Mouse (Mus musculus) heart, embryonic 15.5 days (tissue): ENCODE data around the gene Suclg2. TPM values are rescaled to one million over a fixed set of nuclear protein-coding genes. Genes with fewer than 3 reads are reported as not detected.

Source experiments
- ATAC-seq: fragments of 200-750 bp; cut with Nextera tagmentation; replicated peaks from 2 replicates; pipeline ENCODE4 v1.8.0; 2017; ENCODE audit warnings: low read depth, moderate TSS enrichment; ENCODE audit not compliant: insufficient number of reproducible peaks, insufficient read depth, low FRiP score
- H3K27ac ChIP-seq: fragments of 300-500 bp; sonication (generic); 2 replicates; pipeline ENCODE4 v1.5.1; 2015; ENCODE audit warnings: mild to moderate bottlenecking, inconsistent platforms
- H3K27me3 ChIP-seq: fragments of 300-500 bp; sonication (generic); 2 replicates; pipeline ENCODE4 v1.6.1; 2015; ENCODE audit warnings: inconsistent platforms
- H3K36me3 ChIP-seq: fragments of 300-500 bp; sonication (generic); 2 replicates; pipeline ENCODE4 v1.6.1; 2015; ENCODE audit warnings: mild to moderate bottlenecking, inconsistent platforms
- H3K4me1 ChIP-seq: fragments of 300-500 bp; sonication (generic); replicated peaks from 2 replicates; pipeline ENCODE4 v1.6.1; 2015; ENCODE audit warnings: inconsistent platforms
- H3K4me2 ChIP-seq: fragments of 300-500 bp; sonication (generic); 2 replicates; pipeline ENCODE4 v1.6.1; 2015; ENCODE audit warnings: inconsistent platforms, mild to moderate bottlenecking, moderate library complexity
- H3K4me3 ChIP-seq: fragments of 300-500 bp; sonication (generic); 2 replicates; pipeline ENCODE4 v1.5.1; 2015; ENCODE audit warnings: mild to moderate bottlenecking, inconsistent platforms
- H3K9ac ChIP-seq: fragments of 300-500 bp; sonication (generic); 2 replicates; pipeline ENCODE4 v1.6.1; 2015; ENCODE audit warnings: mild to moderate bottlenecking, inconsistent platforms
- H3K9me3 ChIP-seq: fragments of 300-500 bp; sonication (generic); replicated peaks from 2 replicates; pipeline ENCODE4 v1.6.1; 2016; ENCODE audit warnings: inconsistent platforms
- WGBS: fragments of 180-500 bp; shearing (Covaris S2); methylation state at CpG from one replicate; pipeline ENCODE4 v1.1.7; 2015; ENCODE audit warnings: mixed read lengths; 5-methylcytosine and 5-hydroxymethylcytosine counted together
- polyA plus RNA-seq: library from polyadenylated mRNA; unstranded; fragments of >200 nt; fragmentation: Nextera tagmentation; extraction: Ambion mirVana; gene quantifications from 2 replicates; pipeline ENCODE4 v1.2.1, GENCODE M21; 2015

Gene Suclg2
- polyA plus RNA-seq, 1 experiment from 2014 or later: 103 TPM

GRCm38 (mm10) chr6:95556320-95556719 lies 162.3 kb downstream of the Suclg2 start:
- peaks cover 3% of the 10 kb centered on the region; the same call in 1 of the 2 replicates for H3K4me1 ChIP-seq
- H3K36me3 ChIP-seq: no peaks in the 10 kb centered on the region
- ATAC-seq: no peak
- WGBS: 84% methylated on average over 6 of the region's 6 CpGs
- no peak overlapping the region for H3K27ac ChIP-seq
- H3K9me3 ChIP-seq: no peaks in the 10 kb centered on the region
- no peaks in the 10 kb centered on the region for H3K27me3 ChIP-seq
- H3K9ac ChIP-seq: no peak overlapping the region
- no peak overlapping the region for H3K4me2 ChIP-seq
- H3K4me3 ChIP-seq: no peak overlapping the region

- Histone ChIP-seq H3K9ac (no peak overlapping the region), H3K36me3 (no peaks in the 10 kb centered on the region), H3K27me3 (no peaks in the 10 kb centered on the region), H3K4me3 (no peak overlapping the region), H3K27ac (no peak overlapping the region), H3K4me1 (peaks cover 6% of the 10 kb centered on the region; the same call in 1 of the 2 replicates), H3K9me3 (no peaks in the 10 kb centered on the region), H3K4me2 (no peak overlapping the region)
- 41% methylated on average over 6 of the region's 6 CpGs for WGBS
- ATAC-seq: no peak
Measured at GRCm38 (mm10) chr6:95552339-95552950, 166.2 kb downstream of the Suclg2 start.

GRCm38 (mm10) chr6:95551000-95551399 lies 167.6 kb downstream of the Suclg2 start:
- ATAC-seq: no peak
- H3K4me2 ChIP-seq: no peak overlapping the region
- H3K27me3 ChIP-seq: no peaks in the 10 kb centered on the region
- no peak overlapping the region for H3K4me3 ChIP-seq
- 59% methylated on average over 4 of the region's 4 CpGs for WGBS
- H3K4me1 ChIP-seq: peaks cover 6% of the 10 kb centered on the region; the same call in 1 of the 2 replicates
- H3K9ac ChIP-seq: no peak overlapping the region
- no peaks in the 10 kb centered on the region for H3K36me3 ChIP-seq
- H3K9me3 ChIP-seq: no peaks in the 10 kb centered on the region
- H3K27ac ChIP-seq: no peak overlapping the region

- 87% methylated on average over 7 of the region's 7 CpGs for WGBS
- Histone ChIP-seq H3K4me2 (no peak overlapping the region), H3K27ac (no peak overlapping the region), H3K4me3 (no peak overlapping the region), H3K9me3 (no peaks in the 10 kb centered on the region), H3K27me3 (no peaks in the 10 kb centered on the region), H3K36me3 (no peaks in the 10 kb centered on the region), H3K4me1 (0 out of 2 replicates have a peak, but pooled peaks cover 6% of the 10 kb centered on the region), H3K9ac (no peak overlapping the region)
- ATAC-seq: no peak
Measured at GRCm38 (mm10) chr6:95546189-95546832, 172.3 kb downstream of the Suclg2 start.

GRCm38 (mm10) chr6:95545714-95546113 lies 172.9 kb downstream of the Suclg2 start:
- no peak overlapping the region for H3K9ac ChIP-seq
- H3K4me3 ChIP-seq: no peak overlapping the region
- no peak overlapping the region for H3K4me2 ChIP-seq
- no peak for ATAC-seq
- no peaks in the 10 kb centered on the region for H3K36me3 ChIP-seq
- H3K9me3 ChIP-seq: no peaks in the 10 kb centered on the region
- H3K27me3 ChIP-seq: no peaks in the 10 kb centered on the region
- H3K4me1 ChIP-seq: 0 out of 2 replicates have a peak, but pooled peaks cover 6% of the 10 kb centered on the region
- H3K27ac ChIP-seq: no peak overlapping the region

GRCm38 (mm10) chr6:95545296-95545695 lies 173.3 kb downstream of the Suclg2 start:
- Histone ChIP-seq H3K4me3 (no peak overlapping the region), H3K27ac (no peak overlapping the region), H3K36me3 (no peaks in the 10 kb centered on the region), H3K4me1 (0 out of 2 replicates have a peak, but pooled peaks cover 6% of the 10 kb centered on the region), H3K27me3 (no peaks in the 10 kb centered on the region), H3K9me3 (no peaks in the 10 kb centered on the region), H3K9ac (no peak overlapping the region), H3K4me2 (no peak overlapping the region)
- 56% methylated on average over 3 of the region's 3 CpGs for WGBS
- no peak for ATAC-seq

GRCm38 (mm10) chr6:95535191-95535590 lies 183.4 kb downstream of the Suclg2 start:
- no peaks in the 10 kb centered on the region for H3K4me1 ChIP-seq
- no peaks in the 10 kb centered on the region for H3K9me3 ChIP-seq
- ATAC-seq: no peak
- 87% methylated on average over 3 of the region's 3 CpGs for WGBS
- no peak overlapping the region for H3K27ac ChIP-seq
- no peak overlapping the region for H3K9ac ChIP-seq
- no peaks in the 10 kb centered on the region for H3K27me3 ChIP-seq
- no peaks in the 10 kb centered on the region for H3K36me3 ChIP-seq
- H3K4me3 ChIP-seq: no peak overlapping the region
- no peak overlapping the region for H3K4me2 ChIP-seq

GRCm38 (mm10) chr6:95519846-95520245 lies 198.8 kb downstream of the Suclg2 start:
- Histone ChIP-seq H3K27ac (no peak overlapping the region), H3K27me3 (no peaks in the 10 kb centered on the region), H3K9me3 (no peaks in the 10 kb centered on the region), H3K4me2 (no peak overlapping the region), H3K4me3 (no peak overlapping the region), H3K36me3 (no peaks in the 10 kb centered on the region), H3K4me1 (no peaks in the 10 kb centered on the region), H3K9ac (no peak overlapping the region)
- no peak for ATAC-seq
- 27% methylated on average over 2 of the region's 2 CpGs for WGBS

GRCm38 (mm10) chr6:95518406-95518805 lies 200.2 kb downstream of the Suclg2 start:
- Histone ChIP-seq H3K27ac (no peak overlapping the region), H3K27me3 (no peaks in the 10 kb centered on the region), H3K36me3 (no peaks in the 10 kb centered on the region), H3K9ac (no peak overlapping the region), H3K9me3 (no peaks in the 10 kb centered on the region), H3K4me1 (no peaks in the 10 kb centered on the region), H3K4me3 (no peak overlapping the region), H3K4me2 (no peak overlapping the region)
- ATAC-seq: no peak
- WGBS: 76% methylated on average over 2 of the region's 2 CpGs

- Histone ChIP-seq H3K9me3 (no peaks in the 10 kb centered on the region), H3K27ac (no peak overlapping the region), H3K4me3 (no peak overlapping the region), H3K27me3 (no peaks in the 10 kb centered on the region), H3K4me2 (no peak overlapping the region), H3K9ac (no peak overlapping the region), H3K36me3 (no peaks in the 10 kb centered on the region), H3K4me1 (no peaks in the 10 kb centered on the region)
- no peak for ATAC-seq
- 81% methylated on average over 5 of the region's 5 CpGs for WGBS
Measured at GRCm38 (mm10) chr6:95515721-95516120, 202.9 kb downstream of the Suclg2 start.

GRCm38 (mm10) chr6:95514726-95515125 lies 203.9 kb downstream of the Suclg2 start:
- no peak for ATAC-seq
- Histone ChIP-seq H3K36me3 (no peaks in the 10 kb centered on the region), H3K4me3 (no peak overlapping the region), H3K4me2 (no peak overlapping the region), H3K27me3 (no peaks in the 10 kb centered on the region), H3K9me3 (no peaks in the 10 kb centered on the region), H3K9ac (no peak overlapping the region), H3K4me1 (no peaks in the 10 kb centered on the region), H3K27ac (no peak overlapping the region)
- 84% methylated on average over 10 of the region's 10 CpGs for WGBS

- Histone ChIP-seq H3K27ac (no peak overlapping the region), H3K9me3 (peaks cover 4% of the 10 kb centered on the region), H3K36me3 (no peaks in the 10 kb centered on the region), H3K4me2 (no peak overlapping the region), H3K4me1 (no peaks in the 10 kb centered on the region), H3K27me3 (no peaks in the 10 kb centered on the region), H3K9ac (no peak overlapping the region), H3K4me3 (no peak overlapping the region)
- WGBS: 96% methylated on average over 1 of the region's 1 CpGs
- no peak for ATAC-seq
Measured at GRCm38 (mm10) chr6:95511689-95512088, 206.9 kb downstream of the Suclg2 start.
